27 mouse cellular contexts compared by ENCODE assay signal in the genomic region with DNA sequence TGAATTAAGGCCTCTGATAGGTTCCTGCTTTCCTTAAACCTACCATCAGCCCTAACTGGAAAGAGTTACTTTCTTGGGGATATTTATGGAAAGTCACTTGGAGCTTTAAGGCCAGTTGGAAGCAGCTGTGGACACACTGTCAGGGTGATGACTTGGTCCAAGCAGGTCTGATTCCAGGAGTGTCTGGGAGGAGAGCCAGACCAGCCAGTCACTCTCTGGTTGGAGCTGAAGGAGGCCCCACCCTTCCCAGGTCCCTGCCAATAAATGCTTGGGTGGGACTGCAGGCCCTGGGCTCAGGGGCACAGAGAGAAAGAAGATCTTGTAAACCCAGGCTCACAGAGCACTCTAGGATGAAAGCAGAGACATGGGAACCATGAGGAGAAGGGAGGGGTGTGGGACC.
DNase-seq lines count a peak whose midpoint lies in the region; ATAC-seq lines count a peak whose summit lies in the region.
"Had no signal": no experiment of that assay in that cellular context is flagged by ENCODE, and none has a peak within 500 bp of the region (broad histone marks: within the 10 kb centered on the region; RNA-seq: fewer than 3 reads in every experiment).

No protein-coding gene starts in this region.

- H3K9me3 ChIP-seq in heart, embryonic 10.5 days: no peaks in the 10 kb centered on the region
- H3K9me3 ChIP-seq in hindbrain, embryonic 14.5 days (ENCODE audit: control insufficient read depth, low read length): no peaks in the 10 kb centered on the region
- H3K9me3 ChIP-seq: heart, embryonic 13.5 days; hindbrain, embryonic 10.5 days; liver, embryonic 13.5 days; megakaryocyte, embryonic 14.5 days had no signal

- no peaks in the 10 kb centered on the region for H3K4me1 ChIP-seq in heart, embryonic 10.5 days
- peaks cover 13% of the 10 kb centered on the region; the same call in 1 of the 2 replicates for H3K4me1 ChIP-seq in hindbrain, embryonic 14.5 days (replicated peaks; ENCODE audit: control insufficient read depth, insufficient read depth, low read length)
- H3K4me1 ChIP-seq: heart, embryonic 13.5 days; liver, embryonic 13.5 days had no signal

- no peak overlapping the region for H3K4me3 ChIP-seq in heart, embryonic 10.5 days
- no peak overlapping the region for H3K4me3 ChIP-seq in hindbrain, embryonic 14.5 days (replicated peaks; ENCODE audit: low read length)
- H3K4me3 ChIP-seq: heart, embryonic 13.5 days; hindbrain, embryonic 10.5 days; layer of hippocampus, adult 2 months; liver, embryonic 13.5 days; megakaryocyte, embryonic 14.5 days had no signal

- H3K27ac ChIP-seq in heart, embryonic 10.5 days: no peak overlapping the region
- H3K27ac ChIP-seq in hindbrain, embryonic 14.5 days: no peak overlapping the region
- H3K27ac ChIP-seq: heart, embryonic 13.5 days; hindbrain, embryonic 10.5 days; hindbrain, postnatal 0 days; layer of hippocampus, adult 2 months; liver, embryonic 13.5 days had no signal

- no peak for ATAC-seq in hindbrain, embryonic 14.5 days (ENCODE audit: low FRiP score)
- ATAC-seq: forebrain, embryonic 16.5 days; hindbrain, postnatal 0 days; intestine, embryonic 16.5 days; Patski had no signal

- H3K4me2 ChIP-seq in hindbrain, embryonic 14.5 days (replicated peaks): no peak overlapping the region
- H3K4me2 ChIP-seq: heart, embryonic 13.5 days; liver, embryonic 13.5 days had no signal

- no peaks in the 10 kb centered on the region for H3K36me3 ChIP-seq in heart, embryonic 10.5 days
- H3K36me3 ChIP-seq in hindbrain, embryonic 14.5 days (replicated peaks; ENCODE audit: control insufficient read depth, insufficient read depth): no peaks in the 10 kb centered on the region
- H3K36me3 ChIP-seq: heart, embryonic 13.5 days; hindbrain, embryonic 10.5 days; liver, embryonic 13.5 days had no signal

- no peaks in the 10 kb centered on the region for H3K27me3 ChIP-seq in heart, embryonic 10.5 days (ENCODE audit: insufficient read depth, poor library complexity, severe bottlenecking)
- H3K27me3 ChIP-seq in hindbrain, embryonic 14.5 days (ENCODE audit: control insufficient read depth, insufficient read depth, low read length): no peaks in the 10 kb centered on the region
- H3K27me3 ChIP-seq: heart, embryonic 13.5 days; liver, embryonic 13.5 days had no signal

- DNase-seq in heart, adult 18-20 months: peak; percentile 57 to 75
- no peak for DNase-seq in heart, embryonic 10.5 days (ENCODE audit: low spot score)
- DNase-seq in gastrocnemius, adult 18-20 months (ENCODE audit: low spot score): peak; percentile 46
- DNase-seq in gastrocnemius, postnatal 25 days: peak; percentile 58
- DNase-seq in heart, postnatal 25 days (ENCODE audit: low spot score): peak; percentile 7
- no peak for DNase-seq in hindbrain, embryonic 14.5 days (ENCODE audit: low spot score)
- no peak for DNase-seq in B cell, adult 2 months
- DNase-seq in right cerebral cortex, postnatal 36 days (ENCODE audit: low spot score in 2 of 2): no peak
- DNase-seq: cerebellum, adult 11-12 months; cerebellum, postnatal 36 days; kidney, adult 9 months; kidney, postnatal 14 days; liver, embryonic 13.5 days; lung, adult 2 months; lung, postnatal 36 days; midbrain, embryonic 14.5 days; right cerebral cortex, postnatal 4 days; thymus, adult 18-20 months; thymus, postnatal 36 days had no signal

- intact Hi-C loops in heart, postnatal 25 days (cut with DNase I): no loop called here

- H3K9ac ChIP-seq in hindbrain, embryonic 14.5 days: no peak overlapping the region
- H3K9ac ChIP-seq: heart, embryonic 13.5 days; liver, embryonic 13.5 days had no signal

Comparison
In these comparisons a context has a peak if more than half of its experiments do, and no peak if none do; other contexts are left out.
1. DNase-seq: peak in heart, adult 18-20 months (2 of 2), gastrocnemius, adult 18-20 months (single experiment), gastrocnemius, postnatal 25 days (single experiment) and heart, postnatal 25 days (single experiment); none in heart, embryonic 10.5 days (single experiment), hindbrain, embryonic 14.5 days (single experiment), B cell, adult 2 months (0 of 2) and right cerebral cortex, postnatal 36 days (0 of 2).